Mouse (Mus musculus) hematopoietic stem cell, adult 5-6 weeks (primary cell): ENCODE data around the gene Aff3. TPM values are rescaled to one million over a fixed set of nuclear protein-coding genes. Genes with fewer than 3 reads are reported as not detected.
"Not testable (repeated sequence)": the region's sequence is repeated elsewhere in the genome, so short reads cannot be mapped to it uniquely, and the experiment has no call there.

Experiments
- ATAC-seq, 2 experiments: fragments of 125-278 bp in 1 of 2; replicated peaks in 1 of 2; 2 replicates each; pipeline ENCODE4 v1.8.0; 2016 to 2017; ENCODE audit warnings: inconsistent platforms in 2 of 2, mild to moderate bottlenecking in 2 of 2, moderate number of reproducible peaks in 2 of 2, low read depth in 1 of 2, moderate TSS enrichment in 1 of 2; ENCODE audit not compliant: low FRiP score in 2 of 2, poor library complexity in 2 of 2, severe bottlenecking in 2 of 2, insufficient read depth in 1 of 2, low TSS enrichment in 1 of 2
- total RNA-seq: library from RNA; stranded (forward); fragments of 172-1452, 232-1000 nt; gene quantifications from 2 replicates; pipeline ENCODE4 v1.2.3, GENCODE M21; 2017

Aff3 gene
- total RNA-seq, 1 experiment from 2014 or later, result 132 TPM

- no peak for ATAC-seq
Observed at GRCm38 (mm10) chr1:38440471-38440815, 224.3 kb downstream of the Aff3 start.

GRCm38 (mm10) chr1:38439751-38440470, 224.8 kb downstream of the Aff3 start:
- no peak for ATAC-seq

- no peak for ATAC-seq
Observed at GRCm38 (mm10) chr1:38438447-38438846, 226.3 kb downstream of the Aff3 start.

- ATAC-seq, result no peak
Observed at GRCm38 (mm10) chr1:38437671-38438070, 227.1 kb downstream of the Aff3 start.

GRCm38 (mm10) chr1:38436471-38437340, 228.0 kb downstream of the Aff3 start:
- no peak for ATAC-seq

- ATAC-seq, result not testable (repeated sequence)
Observed at GRCm38 (mm10) chr1:38430311-38430710, 234.4 kb downstream of the Aff3 start.

GRCm38 (mm10) chr1:38428708-38429683, 235.8 kb downstream of the Aff3 start:
- peak; percentile 87 to 90 for ATAC-seq

- ATAC-seq, result no peak
Observed at GRCm38 (mm10) chr1:38422921-38423320, 241.8 kb downstream of the Aff3 start.

GRCm38 (mm10) chr1:38419331-38419730, 245.4 kb downstream of the Aff3 start:
- ATAC-seq, result no peak

- no peak for ATAC-seq
Observed at GRCm38 (mm10) chr1:38418181-38419032, 246.3 kb downstream of the Aff3 start.

GRCm38 (mm10) chr1:38417196-38417595, 247.6 kb downstream of the Aff3 start:
- ATAC-seq, result no peak

- ATAC-seq, result no peak
Observed at GRCm38 (mm10) chr1:38415511-38415910, 249.2 kb downstream of the Aff3 start.

GRCm38 (mm10) chr1:38411106-38411505, 253.6 kb downstream of the Aff3 start:
- no peak for ATAC-seq

GRCm38 (mm10) chr1:38410457-38410856, 254.3 kb downstream of the Aff3 start:
- no peak for ATAC-seq

- peak; percentile 69 to 75; a peak in 3 of 4 replicates for ATAC-seq
Observed at GRCm38 (mm10) chr1:38408241-38408640, 256.5 kb downstream of the Aff3 start.

GRCm38 (mm10) chr1:38403781-38404180, 261.0 kb downstream of the Aff3 start:
- no peak for ATAC-seq

GRCm38 (mm10) chr1:38401856-38402255, 262.9 kb downstream of the Aff3 start:
- ATAC-seq, result no peak
